Mouse (Mus musculus) forebrain, embryonic 11.5 days (tissue): ENCODE measurements around the gene Zfp810. TPM values are rescaled to one million over a fixed set of nuclear protein-coding genes. Genes with fewer than 3 reads are reported as not detected.

ENCODE experiments used
- ATAC-seq: fragments of 200-750 bp; cut with Nextera tagmentation; replicated peaks from 2 replicates; pipeline ENCODE4 v1.8.0; 2017; ENCODE audit warnings: moderate TSS enrichment; ENCODE audit not compliant: low FRiP score
- DNase-seq: peaks from one replicate; pipeline ENCODE4 v3.0.0-alpha.2; 2017; ENCODE audit warnings: low spot score
- H3K27ac ChIP-seq: fragments of 300-500 bp; sonication (generic); 2 replicates; pipeline ENCODE4 v1.5.1; 2014; ENCODE audit warnings: low read depth, low read length
- H3K27me3 ChIP-seq: fragments of 300-500 bp; sonication (generic); 2 replicates; pipeline ENCODE4 v1.6.1; 2014; ENCODE audit warnings: mild to moderate bottlenecking, low read length, mixed read lengths; ENCODE audit not compliant: control insufficient read depth, insufficient read depth
- H3K36me3 ChIP-seq: fragments of 300-500 bp; sonication (generic); 2 replicates; pipeline ENCODE4 v1.6.1; 2014; ENCODE audit warnings: mild to moderate bottlenecking, low read length, moderate library complexity, mixed read lengths; ENCODE audit not compliant: control insufficient read depth, insufficient read depth
- H3K4me1 ChIP-seq: fragments of 300-500 bp; sonication (generic); replicated peaks from 2 replicates; pipeline ENCODE4 v1.6.1; 2014; ENCODE audit warnings: low read length, mixed read lengths; ENCODE audit not compliant: control insufficient read depth, insufficient read depth
- H3K4me2 ChIP-seq: fragments of 300-500 bp; sonication (generic); 2 replicates; pipeline ENCODE4 v1.6.1; 2014; ENCODE audit warnings: low read depth, mild to moderate bottlenecking, low read length, moderate library complexity, mixed read lengths; ENCODE audit not compliant: severe bottlenecking
- H3K4me3 ChIP-seq: fragments of 300-500 bp; sonication (generic); 2 replicates; pipeline ENCODE4 v1.5.1; 2014; ENCODE audit warnings: low read depth, low read length
- H3K9ac ChIP-seq: fragments of 300-500 bp; sonication (generic); 2 replicates; pipeline ENCODE4 v1.6.1; 2014; ENCODE audit warnings: low read length
- H3K9me3 ChIP-seq: fragments of 300-500 bp; sonication (generic); 2 replicates; pipeline ENCODE4 v1.6.1; 2016; ENCODE audit warnings: low read length, mixed read lengths; ENCODE audit not compliant: control insufficient read depth
- WGBS: fragments of 180-500 bp; shearing (Covaris S2); extraction: QIAGEN DNeasy Blood & Tissue Kit; methylation state at CpG from one replicate; pipeline ENCODE4 v1.1.7; 2014; 5-methylcytosine and 5-hydroxymethylcytosine counted together
- polyA plus RNA-seq: library from polyadenylated mRNA; unstranded; fragments of >200 nt; fragmentation: Nextera tagmentation; extraction: Ambion mirVana; gene quantifications from 2 replicates; pipeline ENCODE4 v1.2.1, GENCODE M21; 2014

Zfp810 gene
- polyA plus RNA-seq, 1 experiment from 2014 or later = 33.4 TPM

GRCm38 (mm10) chr9:22256579-22256978 is 50.9 kb downstream of the Zfp810 start:
- Histone ChIP-seq H3K27ac (no peak overlapping the region), H3K36me3 (peaks cover 26% of the 10 kb centered on the region), H3K9me3 (peaks cover 6% of the 10 kb centered on the region), H3K4me1 (no peaks in the 10 kb centered on the region), H3K4me3 (no peak overlapping the region), H3K27me3 (no peaks in the 10 kb centered on the region), H3K9ac (no peak overlapping the region), H3K4me2 (no peak overlapping the region)
- ATAC-seq = no peak
- WGBS = 95% methylated on average over 4 of the region's 4 CpGs
- no peak for DNase-seq

GRCm38 (mm10) chr9:22244242-22244641 is 63.2 kb downstream of the Zfp810 start:
- 95% methylated on average over 2 of the region's 2 CpGs for WGBS
- Histone ChIP-seq H3K9ac (no peak overlapping the region), H3K36me3 (peaks cover 18% of the 10 kb centered on the region), H3K9me3 (peaks cover 4% of the 10 kb centered on the region; the same call in 1 of the 2 replicates), H3K4me3 (no peak overlapping the region), H3K4me2 (no peak overlapping the region), H3K27me3 (no peaks in the 10 kb centered on the region), H3K27ac (no peak overlapping the region), H3K4me1 (no peaks in the 10 kb centered on the region)
- DNase-seq (no peak), ATAC-seq (no peak)

- no peak overlapping the region for H3K27ac ChIP-seq
Measured at GRCm38 (mm10) chr9:22240001-22240400, 67.4 kb downstream of the Zfp810 start.

GRCm38 (mm10) chr9:22230556-22230955 is 76.9 kb downstream of the Zfp810 start:
- ATAC-seq (no peak), DNase-seq (no peak)
- H3K27me3 ChIP-seq = no peaks in the 10 kb centered on the region
- H3K27ac ChIP-seq = no peak overlapping the region
- no peak overlapping the region for H3K4me3 ChIP-seq
- no peak overlapping the region for H3K9ac ChIP-seq
- no peaks in the 10 kb centered on the region for H3K36me3 ChIP-seq
- H3K9me3 ChIP-seq = no peaks in the 10 kb centered on the region
- no peaks in the 10 kb centered on the region for H3K4me1 ChIP-seq
- no peak overlapping the region for H3K4me2 ChIP-seq

More at GRCm38 (mm10) chr9:22240001-22240400, 67.4 kb downstream of the Zfp810 start:
- Histone ChIP-seq H3K4me1 (no peaks in the 10 kb centered on the region), H3K9ac (no peak overlapping the region), H3K9me3 (no peaks in the 10 kb centered on the region; the same call in 1 of the 2 replicates), H3K4me3 (no peak overlapping the region), H3K27me3 (no peaks in the 10 kb centered on the region), H3K36me3 (peaks cover 7% of the 10 kb centered on the region; the same call in 1 of the 2 replicates), H3K4me2 (no peak overlapping the region)
- ATAC-seq (no peak), DNase-seq (no peak)
- 96% methylated on average over 4 of the region's 4 CpGs for WGBS

- Histone ChIP-seq H3K4me1 (no peaks in the 10 kb centered on the region), H3K4me2 (no peak overlapping the region), H3K9ac (no peak overlapping the region), H3K4me3 (no peak overlapping the region), H3K27me3 (no peaks in the 10 kb centered on the region), H3K9me3 (no peaks in the 10 kb centered on the region), H3K27ac (no peak overlapping the region), H3K36me3 (no peaks in the 10 kb centered on the region)
- ATAC-seq (no peak), DNase-seq (no peak)
- WGBS = 94% methylated on average over 3 of the region's 3 CpGs
Measured at GRCm38 (mm10) chr9:22230061-22230460, 77.4 kb downstream of the Zfp810 start.

GRCm38 (mm10) chr9:22229386-22230026 is 77.9 kb downstream of the Zfp810 start:
- no peaks in the 10 kb centered on the region for H3K36me3 ChIP-seq
- ATAC-seq (no peak), DNase-seq (no peak)
- no peak overlapping the region for H3K4me2 ChIP-seq
- WGBS = 86% methylated on average over 7 of the region's 7 CpGs
- H3K4me3 ChIP-seq = no peak overlapping the region
- no peaks in the 10 kb centered on the region for H3K27me3 ChIP-seq
- no peaks in the 10 kb centered on the region for H3K9me3 ChIP-seq
- no peak overlapping the region for H3K9ac ChIP-seq
- no peak overlapping the region for H3K27ac ChIP-seq
- no peaks in the 10 kb centered on the region for H3K4me1 ChIP-seq

- Histone ChIP-seq H3K4me1 (no peaks in the 10 kb centered on the region), H3K4me2 (no peak overlapping the region), H3K27ac (no peak overlapping the region), H3K9me3 (no peaks in the 10 kb centered on the region), H3K9ac (no peak overlapping the region), H3K4me3 (no peak overlapping the region), H3K27me3 (no peaks in the 10 kb centered on the region), H3K36me3 (no peaks in the 10 kb centered on the region)
- WGBS = 95% methylated on average over 15 of the region's 15 CpGs
- DNase-seq = no peak
- no peak for ATAC-seq
Measured at GRCm38 (mm10) chr9:22226846-22227245, 80.6 kb downstream of the Zfp810 start.

Other genes with a start within 250 kb of the Zfp810 start
- not detected in 2 replicates for gene Gm49318, start 236.4 kb downstream of the Zfp810 start, polyA plus RNA-seq
- gene Zfp653, start 236.3 kb downstream of the Zfp810 start, polyA plus RNA-seq = 10.9 and 11.8 TPM in 2 replicates
- 34.6 and 39.6 TPM in 2 replicates for gene Ecsit, start 222.2 kb downstream of the Zfp810 start, polyA plus RNA-seq
- gene Cnn1, start 208.4 kb downstream of the Zfp810 start, polyA plus RNA-seq = 1.00 and 1.2 TPM in 2 replicates
- 205 and 233 TPM in 2 replicates for gene Elof1, start 190.5 kb downstream of the Zfp810 start, polyA plus RNA-seq
- gene Acp5, start 171.9 kb downstream of the Zfp810 start, polyA plus RNA-seq = 17.8 and 20.7 TPM in 2 replicates
- gene Pigyl, start 150.8 kb downstream of the Zfp810 start, polyA plus RNA-seq = 59.9 and 62.5 TPM in 2 replicates
- 0.17 and 0.90 TPM in 2 replicates for gene Zfp872, start 119.6 kb downstream of the Zfp810 start, polyA plus RNA-seq
- 13.5 and 14.7 TPM in 2 replicates for gene Zfp809, start 81.9 kb downstream of the Zfp810 start, polyA plus RNA-seq
- gene Zfp599, start 47.8 kb downstream of the Zfp810 start, polyA plus RNA-seq = 8.8 and 8.9 TPM in 2 replicates
- 48.9 and 49.7 TPM in 2 replicates for gene Anln, start 81.5 kb upstream of the Zfp810 start, polyA plus RNA-seq
- 12.6 and 12.7 TPM in 2 replicates for gene 9530077C05Rik, start 103.9 kb upstream of the Zfp810 start, polyA plus RNA-seq
- gene Gm17545, start 146.6 kb upstream of the Zfp810 start, polyA plus RNA-seq = not detected in 2 replicates
- 50.7 and 54.5 TPM in 2 replicates for gene Rp9, start 162.1 kb upstream of the Zfp810 start, polyA plus RNA-seq
- gene Bbs9, start 168.1 kb upstream of the Zfp810 start, polyA plus RNA-seq = 15.5 and 18.4 TPM in 2 replicates